Mouse (Mus musculus): ENCODE results near the gene Lin28a. TPM values are rescaled to one million over a fixed set of nuclear protein-coding genes. Genes with fewer than 3 reads are reported as not detected.

Lin28a gene
- total and polyA plus RNA-seq, 3 experiments, result 0.01 TPM; not detected in 2

DNA sequence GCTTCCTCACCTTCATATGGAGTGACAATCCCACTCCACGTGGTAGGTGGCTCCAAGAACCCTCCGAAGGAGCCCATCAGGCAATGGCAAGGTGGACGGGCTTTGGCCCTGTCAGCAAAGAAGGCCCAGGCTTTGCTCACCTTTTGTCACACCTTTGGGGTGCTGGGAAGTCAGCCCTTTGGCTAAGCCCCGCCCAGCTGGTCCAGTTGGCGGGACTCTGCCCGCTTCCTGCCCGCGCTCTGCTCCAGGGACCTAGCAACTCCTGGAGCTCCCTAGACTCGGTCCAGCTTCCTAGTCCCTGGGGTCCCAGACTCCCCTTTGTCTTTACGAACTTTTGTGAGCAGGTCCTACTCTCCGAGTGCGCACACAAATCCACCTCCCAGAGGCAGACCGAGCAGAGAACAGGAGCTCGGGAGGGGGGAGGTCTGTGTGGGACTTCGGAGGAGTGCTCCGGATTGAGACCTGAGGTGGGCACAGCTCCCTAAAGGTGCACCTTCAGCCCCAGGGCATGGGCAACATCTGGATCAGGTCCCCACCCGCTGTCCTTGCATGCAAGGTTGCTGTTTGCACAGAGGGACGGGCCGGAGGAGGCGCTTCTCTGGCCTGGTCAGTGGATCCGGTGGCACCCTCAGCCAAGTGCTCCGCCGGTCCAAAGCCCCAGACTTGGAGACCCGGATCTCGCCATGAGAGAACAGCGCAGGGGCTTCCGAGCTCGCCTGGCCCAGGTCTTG, 41.7 kb upstream of the Lin28a start, which contains the start of gene Crybg2:
Gene Crybg2, plus strand, starts transcription at position 681 of the 731 bp plus-strand sequence.
- Histone ChIP-seq H3K79me2 (ENCODE audit: control insufficient read depth, insufficient read depth, low read length, poor library complexity) (no peaks in the 10 kb centered on the region), H3K27me3 (ENCODE audit: control insufficient read depth in 1 of 2, insufficient read depth in 2 of 2, low read length in 2 of 2) (no peaks in the 10 kb centered on the region), H3K4me3 (ENCODE audit: control insufficient read depth in 1 of 2, insufficient read depth in 1 of 2, low read depth in 2 of 2, low read length in 2 of 2) (peak within 1 kb of the TSS; percentile 43 to 53; a peak in 3 of 4 replicates), H3K9ac (ENCODE audit: control insufficient read depth, low read depth, low read length, poor library complexity, severe bottlenecking) (no peak within 1 kb of the TSS), H3K27ac (ENCODE audit: control insufficient read depth, low read depth, low read length) (peak within 1 kb of the TSS; percentile 20), H3K4me1 (ENCODE audit: control insufficient read depth in 1 of 2, insufficient read depth in 2 of 2, low read length in 2 of 2) (peaks cover 3 to 18% of the 10 kb centered on the region in 2 experiments), H3K36me3 (ENCODE audit: control insufficient read depth in 1 of 2, insufficient read depth in 2 of 2, low read length in 2 of 2) (peaks cover 0 to 3% of the 10 kb centered on the region in 2 experiments; a peak in 2 of 4 replicates), H3K9me3 (replicated peaks; ENCODE audit: insufficient read depth, low read length) (no peaks in the 10 kb centered on the region)
- TF ChIP-seq MYB (IDR thresholded peaks at IDR 0.05; ENCODE audit: low read depth, low read length) (no peak), KAT2A (conservative IDR thresholded peaks at IDR 0.05; ENCODE audit: low read depth, low read length) (no peak), GABPA (IDR thresholded peaks at IDR 0.05; ENCODE audit: low read depth, low read length) (no peak), CHD1 (IDR thresholded peaks at IDR 0.05; ENCODE audit: low read depth, low read length) (no peak), HCFC1 (IDR thresholded peaks at IDR 0.05; ENCODE audit: low read depth, low read length) (no peak), TCF12 (IDR thresholded peaks at IDR 0.05; ENCODE audit: low read depth, low read length) (no peak), SMC3 (IDR thresholded peaks at IDR 0.05; ENCODE audit: low read depth, low read length) (no peak), ZKSCAN1 (IDR thresholded peaks at IDR 0.05; ENCODE audit: low read depth, low read length) (no peak), TAL1 (IDR thresholded peaks at IDR 0.05; ENCODE audit: low read length) (no peak), USF1 (IDR thresholded peaks at IDR 0.05; ENCODE audit: low read depth, low read length) (no peak), USF2 (IDR thresholded peaks at IDR 0.05; ENCODE audit: borderline replicate concordance in 1 of 2, insufficient read depth in 1 of 2, low read depth in 1 of 2, low read length in 2 of 2) (no peak), JUND (IDR thresholded peaks at IDR 0.05; ENCODE audit: low read depth, low read length) (no peak), POLR2AphosphoS2 (IDR thresholded peaks at IDR 0.05; ENCODE audit: low read length) (no peak), UBTF (IDR thresholded peaks at IDR 0.05; ENCODE audit: borderline replicate concordance, insufficient read depth, low read depth, low read length) (no peak), ZMIZ1 (IDR thresholded peaks at IDR 0.05; ENCODE audit: low read depth, low read length) (no peak), ELF1 (IDR thresholded peaks at IDR 0.05; ENCODE audit: low read depth, low read length) (no peak), BHLHE40 (IDR thresholded peaks at IDR 0.05; ENCODE audit: borderline replicate concordance, low read depth, low read length) (no peak)
- no peak for DNase-seq (ENCODE audit: low read depth, low spot score)

DNA sequence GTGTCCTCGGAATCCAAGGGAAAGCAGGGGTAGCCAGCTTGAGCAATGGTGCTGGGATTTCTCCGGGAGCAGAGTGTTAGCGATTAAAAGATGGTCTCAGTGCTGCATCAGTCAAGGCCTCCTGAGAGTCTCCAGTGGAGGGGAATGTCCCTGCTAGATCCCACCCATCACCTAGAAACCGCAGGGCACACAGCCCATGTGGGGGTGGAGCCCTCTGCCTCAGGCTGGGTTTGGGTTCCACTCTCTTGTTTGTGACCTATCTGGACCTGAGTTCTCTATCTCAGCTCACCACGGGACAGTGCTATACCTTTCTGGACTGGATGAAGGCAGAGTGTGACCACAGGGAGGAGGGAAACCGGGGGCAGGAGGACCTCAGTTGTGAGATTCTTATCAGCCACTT, 40.3 kb upstream of the Lin28a start:
- H3K27ac ChIP-seq (ENCODE audit: control insufficient read depth, low read depth, low read length), result no peak overlapping the region
- H3K27me3 ChIP-seq (ENCODE audit: control insufficient read depth in 1 of 2, insufficient read depth in 2 of 2, low read length in 2 of 2), result peaks cover 0 to 3% of the 10 kb centered on the region in 2 experiments; a peak in 1 of 4 replicates
- no peak for DNase-seq (ENCODE audit: low read depth, low spot score)
- no peak overlapping the region for H3K9ac ChIP-seq (ENCODE audit: control insufficient read depth, low read depth, low read length, poor library complexity, severe bottlenecking)
- H3K36me3 ChIP-seq (ENCODE audit: control insufficient read depth in 1 of 2, insufficient read depth in 2 of 2, low read length in 2 of 2), result peaks cover 0 to 3% of the 10 kb centered on the region in 2 experiments; a peak in 2 of 4 replicates
- no peak overlapping the region for H3K4me3 ChIP-seq (ENCODE audit: control insufficient read depth in 1 of 2, insufficient read depth in 1 of 2, low read depth in 2 of 2, low read length in 2 of 2)
- no peaks in the 10 kb centered on the region for H3K79me2 ChIP-seq (ENCODE audit: control insufficient read depth, insufficient read depth, low read length, poor library complexity)
- TF ChIP-seq MYC (IDR thresholded peaks at IDR 0.05; ENCODE audit: low read depth, low read length) (no peak), TAL1 (IDR thresholded peaks at IDR 0.05; ENCODE audit: low read length) (no peak), E2F4 (IDR thresholded peaks at IDR 0.05; ENCODE audit: borderline replicate concordance, low read depth, low read length) (no peak), ELF1 (IDR thresholded peaks at IDR 0.05; ENCODE audit: low read depth, low read length) (no peak), POLR2AphosphoS5 (IDR thresholded peaks at IDR 0.05; ENCODE audit: borderline replicate concordance, low read depth, low read length) (no peak), BHLHE40 (IDR thresholded peaks at IDR 0.05; ENCODE audit: borderline replicate concordance, low read depth, low read length) (no peak), EP300 (IDR thresholded peaks at IDR 0.05; ENCODE audit: low read depth in 1 of 2, low read length in 2 of 2) (no peak), MXI1 (IDR thresholded peaks at IDR 0.05; ENCODE audit: low read depth, low read length) (no peak), ZC3H11A (IDR thresholded peaks at IDR 0.05; ENCODE audit: low read depth, low read length) (no peak), NELFE (IDR thresholded peaks at IDR 0.05; ENCODE audit: low read depth, low read length) (no peak), GATA1 (IDR thresholded peaks at IDR 0.05; ENCODE audit: low read depth, low read length) (no peak), MYB (IDR thresholded peaks at IDR 0.05; ENCODE audit: low read depth, low read length) (no peak)
- no peaks in the 10 kb centered on the region for H3K9me3 ChIP-seq (replicated peaks; ENCODE audit: insufficient read depth, low read length)
- peaks cover 3 to 18% of the 10 kb centered on the region in 2 experiments for H3K4me1 ChIP-seq (ENCODE audit: control insufficient read depth in 1 of 2, insufficient read depth in 2 of 2, low read length in 2 of 2)

Data from MEL (cell line).